Mouse (Mus musculus): Measurements from ENCODE around the gene Adamts17. TPM values are rescaled to one million over a fixed set of nuclear protein-coding genes. Genes with fewer than 3 reads are reported as not detected.

The Adamts17 gene
- total and polyA plus RNA-seq, 2 experiments from 2014 or later: 3.9 to 14.8 TPM

DNA sequence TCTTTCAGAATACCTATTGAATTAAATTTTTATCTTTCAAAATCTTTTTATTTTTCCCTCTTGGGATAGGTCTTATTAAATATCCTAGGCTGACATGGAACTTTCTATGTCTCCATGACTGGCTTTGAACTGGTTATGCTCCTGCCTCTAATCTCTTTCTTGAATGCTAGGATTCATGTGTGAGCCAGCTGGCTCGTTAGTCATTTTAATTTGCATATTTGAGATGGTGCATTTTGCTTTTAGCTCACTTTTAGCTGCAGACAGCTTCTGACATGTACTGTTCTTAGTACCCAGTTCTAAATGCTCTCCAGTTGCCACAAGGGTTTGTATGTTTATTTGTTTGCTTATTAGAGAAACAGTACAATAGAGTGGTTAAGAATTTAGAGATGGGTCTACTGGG, 18.1 kb downstream of the Adamts17 start:
- Histone ChIP-seq H3K36me3 (ENCODE audit: insufficient read depth, low read length) (no peaks in the 10 kb centered on the region), H3K4me3 (ENCODE audit: low read length) (no peak overlapping the region), H3K4me2 (ENCODE audit: low read depth, low read length) (no peak overlapping the region), H3K9me3 (ENCODE audit: low read length) (no peaks in the 10 kb centered on the region), H3K4me1 (ENCODE audit: insufficient read depth, low read length) (no peaks in the 10 kb centered on the region), H3K9ac (replicated peaks; ENCODE audit: low read length) (no peak overlapping the region), H3K27ac (no peak overlapping the region), H3K27me3 (ENCODE audit: insufficient read depth, low read length) (no peaks in the 10 kb centered on the region)
- TF ChIP-seq CTCF (IDR thresholded peaks at IDR 0.05; ENCODE audit: low read depth): no peak
- ATAC-seq (no peak), DNase-seq (ENCODE audit: low spot score) (no peak)
- WGBS: 37% methylated on average over 1 of the region's 1 CpGs

DNA sequence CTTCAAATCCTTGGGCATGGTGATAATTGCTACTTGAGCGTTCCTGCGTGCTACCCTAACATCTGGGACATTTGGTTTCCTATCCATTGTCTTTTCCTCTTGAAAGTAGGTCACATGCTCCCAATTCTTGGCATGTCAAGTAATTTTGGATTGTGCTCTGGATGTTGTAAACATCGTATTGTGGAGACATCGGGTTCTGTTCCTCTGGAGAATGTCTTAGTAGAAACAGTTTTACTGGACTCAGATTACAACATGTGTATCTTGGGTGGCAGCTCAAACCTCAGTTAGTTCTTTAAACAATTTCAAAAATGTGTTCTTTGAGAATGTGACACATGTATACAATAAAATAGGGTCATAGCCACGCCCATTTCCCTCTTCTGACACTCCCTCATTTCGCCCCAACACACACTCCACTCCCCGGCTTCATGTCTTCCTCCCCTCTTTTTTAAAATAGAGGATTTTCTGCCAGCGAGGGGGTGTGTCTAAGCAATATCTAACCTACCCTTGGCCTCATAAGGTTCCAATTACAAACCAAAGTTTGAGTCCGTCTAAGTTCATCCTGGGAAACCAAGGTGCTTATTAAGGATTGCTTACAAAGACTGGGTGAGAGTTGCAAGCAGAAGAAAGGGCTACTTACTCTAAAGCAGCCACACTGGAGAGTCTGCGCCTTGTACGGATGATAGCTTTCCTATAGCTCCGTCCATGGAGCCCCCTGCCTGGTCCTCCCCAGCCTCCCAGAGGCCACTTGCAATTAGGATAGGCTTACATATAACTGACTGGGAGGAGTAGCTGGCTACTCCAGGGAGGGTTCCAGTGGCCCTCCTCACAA, 18.9 kb downstream of the Adamts17 start:
- no peaks in the 10 kb centered on the region for H3K4me1 ChIP-seq (ENCODE audit: insufficient read depth, low read length)
- ATAC-seq (no peak), DNase-seq (ENCODE audit: low spot score) (no peak)
- 75% methylated on average over 12 of the region's 12 CpGs for WGBS
- no peak overlapping the region for H3K4me3 ChIP-seq (ENCODE audit: low read length)
- no peaks in the 10 kb centered on the region for H3K27me3 ChIP-seq (ENCODE audit: insufficient read depth, low read length)
- H3K9me3 ChIP-seq (ENCODE audit: low read length): no peaks in the 10 kb centered on the region
- no peak for TF ChIP-seq CTCF (IDR thresholded peaks at IDR 0.05; ENCODE audit: low read depth)
- H3K36me3 ChIP-seq (ENCODE audit: insufficient read depth, low read length): no peaks in the 10 kb centered on the region
- H3K27ac ChIP-seq: no peak overlapping the region
- no peak overlapping the region for H3K9ac ChIP-seq (replicated peaks; ENCODE audit: low read length)
- no peak overlapping the region for H3K4me2 ChIP-seq (ENCODE audit: low read depth, low read length)

- DNase-seq (ENCODE audit: low spot score) (no peak), ATAC-seq (no peak)
- no peak overlapping the region for H3K27ac ChIP-seq
- no peaks in the 10 kb centered on the region for H3K4me1 ChIP-seq (ENCODE audit: insufficient read depth, low read length)
- no peak for TF ChIP-seq CTCF (IDR thresholded peaks at IDR 0.05; ENCODE audit: low read depth)
- no peak overlapping the region for H3K9ac ChIP-seq (replicated peaks; ENCODE audit: low read length)
- H3K27me3 ChIP-seq (ENCODE audit: insufficient read depth, low read length): no peaks in the 10 kb centered on the region
- H3K4me3 ChIP-seq (ENCODE audit: low read length): no peak overlapping the region
- 48% methylated on average over 5 of the region's 5 CpGs for WGBS
- no peaks in the 10 kb centered on the region for H3K9me3 ChIP-seq (ENCODE audit: low read length)
- H3K4me2 ChIP-seq (ENCODE audit: low read depth, low read length): no peak overlapping the region
- no peaks in the 10 kb centered on the region for H3K36me3 ChIP-seq (ENCODE audit: insufficient read depth, low read length)
These were observed 19.7 kb downstream of the Adamts17 start for GRCm38 (mm10) chr7:66859220-66859619.

GRCm38 (mm10) chr7:66866944-66867718, 27.6 kb downstream of the Adamts17 start:
- no peak overlapping the region for H3K4me3 ChIP-seq (ENCODE audit: low read length)
- H3K36me3 ChIP-seq (ENCODE audit: insufficient read depth, low read length): no peaks in the 10 kb centered on the region
- no peak for ATAC-seq
- no peaks in the 10 kb centered on the region for H3K27me3 ChIP-seq (ENCODE audit: insufficient read depth, low read length)
- H3K27ac ChIP-seq: peak overlapping the region; percentile 41; the same call in 1 of the 2 replicates
- H3K4me1 ChIP-seq (ENCODE audit: insufficient read depth, low read length): peaks cover 10% of the 10 kb centered on the region; the same call in 1 of the 2 replicates
- H3K4me2 ChIP-seq (ENCODE audit: low read depth, low read length): no peak overlapping the region
- H3K9ac ChIP-seq (replicated peaks; ENCODE audit: low read length): no peak overlapping the region
- WGBS: 54% methylated on average over 19 of the region's 19 CpGs
- peak; percentile 57 for TF ChIP-seq CTCF (IDR thresholded peaks at IDR 0.05; ENCODE audit: low read depth)
- DNase-seq (ENCODE audit: low spot score): peak; percentile 22
- H3K9me3 ChIP-seq (ENCODE audit: low read length): no peaks in the 10 kb centered on the region

DNA sequence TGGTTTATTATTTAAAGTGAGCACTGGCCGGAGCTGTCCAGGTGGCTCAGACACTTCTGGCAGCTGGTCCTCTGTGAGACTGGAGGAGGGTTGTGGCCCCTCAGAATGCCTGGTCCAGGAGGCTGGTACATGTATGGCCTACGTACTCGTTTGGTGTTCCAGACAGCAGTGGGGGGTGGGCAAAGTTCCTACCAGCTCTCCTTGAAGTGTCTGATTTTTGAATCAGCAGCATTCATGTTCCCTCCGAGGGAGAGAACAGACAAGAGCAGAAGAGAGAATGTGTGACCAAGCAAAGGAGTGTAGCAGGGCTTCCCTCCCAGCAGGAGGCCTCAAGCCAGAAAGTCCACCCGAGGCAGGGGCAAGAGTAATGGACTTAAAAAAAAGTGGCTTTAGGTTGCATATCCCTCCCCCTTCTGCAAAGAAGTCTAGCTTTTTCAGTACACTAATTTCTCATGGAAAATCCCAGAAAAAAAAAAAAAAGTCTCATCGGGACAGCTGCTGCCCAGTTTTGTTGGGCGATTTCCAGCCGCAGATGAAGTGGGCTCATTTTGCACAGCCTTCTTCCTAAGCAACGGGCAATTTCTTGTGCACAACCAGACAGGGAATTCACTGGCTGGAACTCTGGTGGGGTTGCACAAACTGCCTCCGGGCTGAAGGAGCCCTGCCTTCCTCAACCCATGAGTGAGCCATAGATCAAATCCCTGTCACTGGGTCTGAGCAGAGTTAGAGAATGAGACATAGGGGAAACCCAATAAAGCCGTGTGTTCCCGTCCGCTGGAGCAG, 28.4 kb downstream of the Adamts17 start:
- H3K9ac ChIP-seq (replicated peaks; ENCODE audit: low read length): no peak overlapping the region
- H3K4me2 ChIP-seq (ENCODE audit: low read depth, low read length): 0 out of 2 replicates have a peak overlapping the region, but pooled peaks have one; percentile 10
- peak overlapping the region; percentile 41; the same call in 1 of the 2 replicates for H3K27ac ChIP-seq
- no peaks in the 10 kb centered on the region for H3K9me3 ChIP-seq (ENCODE audit: low read length)
- DNase-seq (ENCODE audit: low spot score): peak; percentile 77
- no peak overlapping the region for H3K4me3 ChIP-seq (ENCODE audit: low read length)
- no peaks in the 10 kb centered on the region for H3K27me3 ChIP-seq (ENCODE audit: insufficient read depth, low read length)
- peaks cover 10% of the 10 kb centered on the region; the same call in 1 of the 2 replicates for H3K4me1 ChIP-seq (ENCODE audit: insufficient read depth, low read length)
- no peaks in the 10 kb centered on the region for H3K36me3 ChIP-seq (ENCODE audit: insufficient read depth, low read length)
- no peak for TF ChIP-seq CTCF (IDR thresholded peaks at IDR 0.05; ENCODE audit: low read depth)
- 24% methylated on average over 13 of the region's 13 CpGs for WGBS
- peak; percentile 73 for ATAC-seq

DNA sequence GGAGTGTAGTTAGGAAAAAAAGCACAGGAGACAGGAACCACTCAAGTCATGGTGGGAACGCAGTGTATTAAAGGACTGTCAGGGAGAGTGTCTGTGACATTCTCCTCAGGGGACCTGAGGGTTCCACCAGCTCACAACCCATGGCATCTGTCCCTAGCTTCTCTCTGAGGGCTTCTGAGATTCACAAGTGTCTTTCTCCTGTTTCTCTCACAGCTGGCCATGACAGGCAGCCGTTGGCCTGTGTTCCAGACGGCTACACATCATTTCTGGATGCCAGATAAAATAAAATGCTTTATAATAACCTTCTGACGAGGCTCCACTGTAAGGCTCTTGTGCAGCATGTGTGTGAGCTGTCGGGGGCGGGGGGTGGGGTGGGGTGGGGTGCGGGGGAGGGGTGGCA, 32.0 kb downstream of the Adamts17 start:
- Histone ChIP-seq H3K27ac (no peak overlapping the region), H3K36me3 (ENCODE audit: insufficient read depth, low read length) (no peaks in the 10 kb centered on the region), H3K4me1 (ENCODE audit: insufficient read depth, low read length) (peaks cover 10% of the 10 kb centered on the region; the same call in 1 of the 2 replicates), H3K9me3 (ENCODE audit: low read length) (0 out of 2 replicates have a peak, but pooled peaks cover 3% of the 10 kb centered on the region), H3K4me3 (ENCODE audit: low read length) (no peak overlapping the region), H3K27me3 (ENCODE audit: insufficient read depth, low read length) (no peaks in the 10 kb centered on the region), H3K9ac (replicated peaks; ENCODE audit: low read length) (no peak overlapping the region), H3K4me2 (ENCODE audit: low read depth, low read length) (no peak overlapping the region)
- 48% methylated on average over 7 of the region's 7 CpGs for WGBS
- ATAC-seq: no peak
- no peak for TF ChIP-seq CTCF (IDR thresholded peaks at IDR 0.05; ENCODE audit: low read depth)
- DNase-seq (ENCODE audit: low spot score): peak; percentile 3

Measured in hindbrain, postnatal 0 days (tissue).